Mouse (Mus musculus) mouse embryonic stem cell (cell line): Measurements from ENCODE around the gene Kcnq5.
"Not testable (repeated sequence)": the region's sequence is repeated elsewhere in the genome, so short reads cannot be mapped to it uniquely, and the experiment has no call there.

Experiments used
- in situ Hi-C, 2 experiments: fragments of 300-500 bp; cut with MboI; formaldehyde crosslinking; loops; 1 replicate in 1 of 2; 3 replicates in 1 of 2; pipeline ENCODE4 v1.14.3; 2019 to 2020; ENCODE audit warnings: low sequenced_read_pairs in 2 of 2, low pct_unique_long_range_greater_than_20kb in 1 of 2, mixed read lengths in 1 of 2; ENCODE audit not compliant: unreplicated experiment in 1 of 2

Gene Kcnq5

DNA sequence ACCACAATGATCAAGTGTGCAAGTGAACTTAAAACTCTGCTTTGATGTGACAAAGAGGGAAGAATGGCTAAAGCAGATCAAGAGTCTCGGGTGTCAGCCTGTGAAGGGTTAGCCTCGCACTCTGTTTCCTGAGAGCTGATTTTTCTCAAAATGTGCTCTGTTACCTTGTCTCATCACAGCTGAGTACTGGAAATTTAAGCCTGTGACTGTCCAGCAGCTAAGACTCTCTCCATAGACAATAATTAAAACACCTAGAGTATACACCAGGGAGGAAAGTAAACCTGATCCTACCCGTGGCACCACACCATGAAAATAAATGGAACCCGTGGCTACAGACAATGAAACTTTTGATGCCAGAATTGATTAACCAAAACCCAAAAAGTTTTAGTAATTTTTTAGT lies 90.9 kb downstream of the Kcnq5 start:
- in situ Hi-C loops = no loop called here

DNA sequence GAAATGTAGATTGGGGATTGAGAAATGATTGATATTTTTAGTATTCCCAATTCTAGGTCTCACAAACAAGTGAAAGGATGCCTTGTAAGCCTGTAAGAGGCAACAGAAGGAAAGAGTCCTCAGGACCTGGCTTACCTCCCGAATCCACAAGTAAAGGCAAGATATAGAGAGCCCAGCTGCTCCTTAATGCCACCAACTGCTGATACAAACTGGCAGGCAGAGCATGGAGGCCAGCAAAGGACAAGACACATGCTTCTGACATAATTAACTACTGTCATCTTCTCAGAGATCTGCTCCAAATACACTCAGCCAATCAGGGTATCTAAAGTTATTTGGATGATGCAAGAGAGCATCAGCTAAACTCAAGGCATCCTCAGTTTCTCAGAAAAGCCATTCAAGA lies 93.3 kb downstream of the Kcnq5 start:
- in situ Hi-C loops = no loop called here

DNA sequence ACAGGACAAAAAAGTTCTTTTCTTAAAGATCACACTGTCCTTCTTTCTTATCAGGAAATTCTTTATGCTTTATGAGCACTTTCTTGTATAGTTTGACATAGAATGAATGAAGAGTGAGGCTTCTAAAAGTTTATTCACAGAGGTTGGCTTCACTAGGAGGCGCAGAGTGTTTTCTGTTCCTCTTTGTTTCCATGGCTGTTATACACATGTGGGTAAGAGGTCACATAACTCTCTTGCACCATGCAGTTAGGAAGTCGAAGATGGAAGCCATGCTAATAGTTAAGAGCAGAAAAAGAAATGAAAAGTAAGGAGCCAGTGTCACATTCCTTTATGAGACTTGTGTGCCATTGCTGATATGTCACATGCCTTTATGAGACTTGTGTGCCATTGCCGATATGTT lies 105.3 kb downstream of the Kcnq5 start:
- in situ Hi-C loops = no loop called here

DNA sequence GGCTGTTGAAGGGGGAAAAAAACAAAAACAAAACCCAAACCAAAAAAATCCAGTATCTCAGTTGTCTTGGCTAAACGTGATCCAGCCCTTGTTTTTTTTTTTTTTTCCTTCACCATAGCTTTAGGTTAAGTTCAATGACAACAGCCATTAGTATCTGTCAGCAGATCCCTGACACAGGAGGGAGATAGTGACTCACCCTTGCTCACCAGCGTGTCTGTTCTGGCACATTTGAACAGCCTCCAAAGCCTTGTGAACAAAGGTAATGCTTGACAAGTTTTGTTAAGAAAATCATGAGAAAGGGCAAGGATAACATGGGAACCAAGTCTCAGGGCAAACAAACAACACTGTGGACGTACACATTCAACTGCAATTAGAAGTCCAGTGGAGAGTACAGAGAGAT lies 123.2 kb downstream of the Kcnq5 start:
- in situ Hi-C loops = no loop called here

DNA sequence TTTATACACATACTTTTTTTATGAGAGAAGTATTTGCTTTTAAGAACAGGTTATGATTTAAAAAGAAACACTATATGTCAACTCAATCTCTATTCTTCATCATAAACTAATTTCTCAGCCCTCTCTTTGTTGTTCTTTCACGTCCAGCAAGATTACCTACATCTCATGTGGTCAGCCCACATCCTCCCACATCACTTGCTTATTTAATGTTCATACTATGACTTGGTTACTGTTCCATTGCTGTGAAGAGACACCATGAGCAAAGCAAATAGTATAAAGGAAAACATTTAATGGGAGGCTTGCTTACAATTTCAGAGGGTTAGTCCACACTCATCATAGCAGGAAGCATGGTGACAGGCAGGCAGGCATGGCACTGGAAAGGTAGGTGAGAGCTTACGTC lies 124.4 kb downstream of the Kcnq5 start:
- in situ Hi-C loops = no loop called here

DNA sequence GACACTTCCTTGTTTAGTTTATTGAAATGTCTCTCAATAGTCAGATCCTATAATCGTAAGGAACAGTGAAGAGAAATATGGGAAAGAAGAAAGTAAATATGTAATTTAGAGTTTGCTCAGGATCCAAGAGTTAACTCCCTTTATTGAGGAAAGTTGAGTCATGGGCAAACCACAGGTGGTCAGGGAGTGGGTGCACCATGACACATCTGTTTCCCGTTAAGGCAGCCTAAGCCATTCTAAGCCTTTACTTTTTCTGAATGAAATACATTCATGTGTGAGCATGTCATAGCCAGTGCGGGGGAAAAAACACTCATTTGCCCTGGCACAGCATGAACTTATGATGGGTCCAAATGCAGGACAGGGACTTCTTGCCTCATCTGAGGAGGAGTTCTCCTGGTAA lies 125.4 kb downstream of the Kcnq5 start:
- in situ Hi-C loops = no loop called here

DNA sequence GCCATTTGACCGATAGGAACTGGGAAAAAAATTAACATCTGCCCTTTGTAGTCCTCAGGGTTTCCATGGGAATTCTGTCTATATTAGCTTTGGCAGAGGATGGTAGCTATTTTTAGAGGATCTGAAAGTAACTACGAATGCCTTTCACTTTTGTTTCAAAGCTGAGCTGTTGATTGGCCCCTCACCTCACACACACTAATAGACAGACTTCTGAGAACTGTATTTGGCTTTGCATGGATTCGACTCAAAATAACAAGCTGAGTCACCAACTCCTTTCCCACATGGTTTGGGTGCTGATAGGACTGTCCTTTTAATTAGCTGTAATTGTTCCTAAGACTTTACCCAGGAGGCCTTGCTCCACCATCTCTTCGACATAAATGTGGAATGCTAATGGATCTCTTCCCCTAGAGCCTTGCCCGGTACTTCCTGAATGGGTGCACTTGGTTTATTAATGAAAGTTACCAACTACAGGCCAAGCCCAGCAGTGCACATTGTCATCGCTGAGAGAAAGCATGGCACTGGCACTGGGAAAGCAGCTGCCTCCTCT lies 131.8 kb downstream of the Kcnq5 start:
- in situ Hi-C loops = no loop called here

DNA sequence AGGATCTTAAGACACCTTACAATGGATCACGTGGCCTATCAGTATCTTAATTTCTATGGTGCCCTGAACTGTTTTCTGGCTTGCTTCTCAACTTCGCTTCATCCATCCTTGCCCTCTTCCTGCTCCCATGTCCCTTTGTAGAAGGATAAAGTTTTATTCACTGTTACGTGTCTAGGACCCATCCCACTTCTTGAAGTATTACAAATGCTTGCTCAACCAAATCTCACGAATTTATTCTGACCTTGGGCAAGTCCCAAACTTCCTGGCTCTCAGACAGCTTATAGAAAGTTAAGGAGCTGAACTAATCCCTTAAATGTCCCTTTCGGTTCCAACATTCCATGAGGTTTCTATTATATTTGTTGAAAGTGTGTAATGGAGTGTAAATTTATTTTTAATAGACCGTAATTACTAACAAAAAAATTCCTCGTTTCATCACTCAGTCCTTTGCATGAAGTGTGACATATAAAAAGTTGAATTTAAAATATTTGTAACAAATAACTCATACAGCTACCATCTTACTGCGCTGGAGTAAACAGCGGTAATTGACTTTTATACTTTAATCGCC lies 141.6 kb downstream of the Kcnq5 start:
- in situ Hi-C loops = no loop called here

DNA sequence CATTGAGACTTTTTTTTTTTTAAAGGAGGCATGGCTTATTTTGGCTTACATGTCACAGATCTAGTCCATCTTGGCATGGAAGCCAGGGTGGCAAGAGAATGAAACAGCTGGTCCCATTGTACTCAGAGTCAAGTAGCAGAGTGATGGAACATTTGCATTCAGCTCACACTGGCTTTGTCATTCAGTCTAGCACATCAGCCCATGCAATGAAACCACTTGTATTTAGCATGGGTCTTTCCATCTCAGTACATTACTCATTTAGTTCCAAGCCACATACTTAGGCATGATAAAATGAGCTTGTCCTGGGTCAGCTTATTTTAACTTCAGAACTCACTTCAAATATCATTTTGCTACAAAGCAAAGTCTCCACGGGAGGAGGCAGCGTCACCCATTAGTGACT lies 156.7 kb downstream of the Kcnq5 start:
- in situ Hi-C loops = no loop called here

DNA sequence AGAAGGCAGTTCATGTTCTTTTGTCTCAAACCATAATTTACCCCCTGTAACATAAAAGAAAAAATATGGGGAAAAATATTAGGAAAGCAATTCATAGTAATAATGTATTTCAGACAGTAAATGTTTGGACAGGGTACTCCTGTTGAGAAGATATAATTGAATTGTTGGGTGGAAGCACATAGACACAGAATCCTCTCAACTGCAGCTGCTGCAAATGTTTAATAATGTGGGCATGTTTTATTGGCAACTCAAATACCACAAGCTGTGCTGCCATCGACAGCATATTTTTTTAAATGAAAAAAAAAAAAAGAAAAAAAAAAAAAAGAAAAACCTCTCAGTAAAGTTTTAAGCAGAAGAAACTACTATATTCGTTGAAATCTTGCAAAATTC lies 157.3 kb downstream of the Kcnq5 start:
- in situ Hi-C loops = no loop called here

DNA sequence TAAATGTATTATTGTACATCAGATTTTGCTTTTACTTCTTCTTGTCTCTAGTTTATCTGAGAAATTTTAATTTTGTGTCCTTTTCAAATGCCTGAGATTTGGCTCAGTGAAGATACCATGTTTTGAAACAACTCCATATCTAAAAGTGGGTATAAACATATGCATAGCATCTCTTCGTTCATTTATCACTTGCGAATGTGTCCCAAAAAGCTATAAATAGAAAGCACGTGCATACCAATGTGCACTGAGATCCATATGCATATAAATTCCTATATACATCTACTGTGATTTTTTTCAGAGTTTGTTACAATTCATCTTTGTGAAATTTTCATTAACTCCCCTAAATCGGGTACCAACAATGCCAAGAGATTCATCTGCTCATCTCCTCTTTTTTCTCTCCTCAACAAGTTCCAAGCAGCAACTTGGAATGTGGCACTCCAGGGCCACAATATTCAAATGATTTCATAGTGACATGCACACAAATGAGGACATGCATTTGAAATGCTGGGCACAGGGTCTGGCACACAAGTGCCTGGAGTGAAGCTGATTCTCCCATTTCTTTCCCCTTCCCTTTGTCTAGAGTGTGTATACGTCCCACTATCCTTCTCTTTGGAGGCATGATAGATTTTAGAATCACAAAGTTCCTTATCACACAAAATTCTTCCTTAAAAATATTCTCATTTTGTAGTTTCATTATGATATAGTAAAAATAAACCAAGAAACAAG lies 157.8 kb downstream of the Kcnq5 start:
- in situ Hi-C loops = no loop called here

DNA sequence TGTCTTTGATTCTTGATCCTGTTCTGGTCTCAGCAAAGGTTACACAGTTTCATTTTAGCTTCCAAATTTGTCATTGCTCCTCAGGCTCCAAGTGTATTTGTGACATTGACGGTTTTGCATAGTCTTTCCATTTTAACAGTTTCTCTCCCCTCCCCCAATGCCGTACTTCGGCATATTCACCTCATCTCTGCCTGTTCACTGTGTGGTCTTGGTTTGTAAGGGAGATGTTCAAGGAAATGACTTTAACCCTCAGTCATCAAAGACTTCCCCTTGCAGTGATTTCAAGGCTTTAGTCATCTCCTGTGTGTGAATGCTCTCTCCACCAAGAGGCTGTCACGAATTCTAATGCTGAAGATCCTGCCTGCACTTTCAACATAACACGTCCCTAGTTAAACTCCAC lies 181.0 kb downstream of the Kcnq5 start:
- in situ Hi-C loops = no loop called here

DNA sequence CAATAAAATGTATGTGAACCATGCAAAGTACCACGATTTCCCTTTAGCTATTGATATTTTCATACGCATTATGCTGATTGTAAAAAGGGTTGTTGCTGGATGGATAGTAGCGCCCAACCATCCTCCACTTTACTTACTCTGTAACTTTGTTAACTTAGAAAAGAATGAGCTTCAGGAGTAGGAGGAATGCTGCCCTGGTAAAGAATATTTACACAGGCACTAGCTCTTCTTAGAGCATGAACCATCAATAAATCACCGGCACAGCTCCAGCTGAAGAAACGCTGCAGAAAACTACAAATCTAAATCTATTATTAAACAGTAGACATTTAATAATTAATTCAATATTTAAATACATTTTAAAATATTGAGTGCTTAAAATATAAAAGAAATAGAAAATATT lies 184.2 kb downstream of the Kcnq5 start:
- in situ Hi-C loops = no loop called here

DNA sequence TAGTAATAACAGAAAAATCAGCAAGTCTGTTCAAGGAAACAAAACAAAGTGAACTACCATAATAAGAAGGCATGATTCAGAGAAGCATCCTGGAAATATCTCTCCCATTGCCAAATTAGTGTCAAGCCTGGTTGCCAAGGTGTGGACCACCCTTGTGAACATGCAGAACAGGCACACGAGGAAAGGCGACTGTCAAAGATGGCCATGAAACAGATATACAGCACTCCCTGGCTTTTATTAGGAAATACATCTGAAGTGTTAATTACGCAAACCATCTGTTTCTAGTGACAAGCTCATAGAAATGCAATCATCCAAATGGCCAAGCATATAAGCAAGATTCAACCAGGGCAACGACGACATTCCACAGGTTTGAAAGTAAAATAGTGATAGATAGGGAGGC lies 187.8 kb downstream of the Kcnq5 start:
- in situ Hi-C loops = no loop called here

DNA sequence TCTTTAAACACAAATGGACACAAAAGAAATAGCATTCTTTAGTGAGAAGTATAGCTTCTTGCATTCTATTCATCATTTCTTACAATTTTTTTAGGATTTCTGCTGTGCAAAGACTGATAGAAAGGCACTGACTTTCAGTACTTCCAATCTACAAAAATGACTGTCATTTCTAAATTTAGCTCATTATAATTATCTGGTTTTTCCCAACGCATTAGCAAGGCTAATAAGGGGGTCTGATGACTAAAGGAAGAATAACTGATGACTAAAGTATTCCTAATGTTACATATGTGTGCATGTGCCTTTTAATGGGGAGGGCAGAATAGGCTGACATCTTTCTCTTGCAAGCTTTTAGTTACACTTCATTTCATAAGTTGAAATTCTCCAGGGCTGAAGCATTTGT lies 191.2 kb downstream of the Kcnq5 start:
- in situ Hi-C loops = no loop called here

DNA sequence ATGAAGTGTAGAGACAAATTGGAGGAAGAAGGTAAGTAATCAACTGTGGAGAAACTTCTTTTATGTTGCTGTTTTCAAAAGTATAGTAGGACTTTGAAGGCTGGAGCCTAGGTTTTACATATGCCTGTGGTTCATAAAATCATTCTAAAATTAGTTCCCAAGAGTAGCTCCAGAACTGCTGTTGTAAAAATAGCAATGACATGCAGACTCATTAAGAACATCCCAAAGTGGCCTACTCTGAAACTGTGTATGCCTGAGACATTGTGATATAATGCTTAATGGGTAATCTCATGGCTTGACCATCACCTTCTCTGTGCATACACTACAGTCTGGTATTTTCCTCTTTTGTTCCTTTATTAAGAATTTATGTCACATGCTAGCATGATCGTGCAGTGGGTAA lies 212.4 kb downstream of the Kcnq5 start:
- in situ Hi-C loops = no loop called here

DNA sequence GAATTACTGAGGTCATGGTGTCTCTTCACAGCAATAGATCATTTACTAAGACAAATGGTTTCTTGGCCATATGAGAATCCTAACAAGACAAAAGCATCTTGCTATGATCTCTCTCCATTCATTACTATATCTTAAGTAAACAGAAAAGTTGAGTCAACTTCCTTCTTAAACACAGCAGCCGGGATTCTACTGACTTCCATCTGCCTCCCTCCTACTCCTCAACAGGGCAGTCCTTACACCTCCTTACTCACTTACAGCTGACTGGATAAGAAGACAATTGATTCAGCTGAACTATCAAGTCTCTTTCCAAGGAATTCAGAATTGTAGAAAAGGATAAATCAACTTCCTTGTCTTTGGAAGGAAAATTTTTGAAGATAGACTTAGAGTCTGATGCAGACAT lies 232.6 kb downstream of the Kcnq5 start:
- in situ Hi-C loops = no loop called here

DNA sequence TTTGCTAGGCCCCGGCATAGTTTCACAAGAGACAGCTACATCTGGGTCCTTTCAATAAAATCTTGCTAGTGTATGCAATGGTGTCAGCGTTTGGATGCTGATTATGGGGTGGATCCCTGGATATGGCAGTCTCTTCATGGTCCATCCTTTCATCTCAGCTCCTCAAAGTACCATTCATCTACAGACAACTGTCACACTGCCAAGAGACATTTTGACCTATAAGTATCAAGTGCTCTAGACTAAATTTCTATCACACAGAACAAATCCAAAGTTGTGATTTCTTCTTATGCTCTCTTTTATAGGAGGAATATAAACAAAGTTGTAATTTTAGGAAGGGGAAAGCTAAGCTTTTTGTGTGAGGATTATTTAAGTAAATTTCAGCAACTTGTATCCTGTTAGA lies 238.5 kb downstream of the Kcnq5 start:
- in situ Hi-C loops = not testable (repeated sequence)

DNA sequence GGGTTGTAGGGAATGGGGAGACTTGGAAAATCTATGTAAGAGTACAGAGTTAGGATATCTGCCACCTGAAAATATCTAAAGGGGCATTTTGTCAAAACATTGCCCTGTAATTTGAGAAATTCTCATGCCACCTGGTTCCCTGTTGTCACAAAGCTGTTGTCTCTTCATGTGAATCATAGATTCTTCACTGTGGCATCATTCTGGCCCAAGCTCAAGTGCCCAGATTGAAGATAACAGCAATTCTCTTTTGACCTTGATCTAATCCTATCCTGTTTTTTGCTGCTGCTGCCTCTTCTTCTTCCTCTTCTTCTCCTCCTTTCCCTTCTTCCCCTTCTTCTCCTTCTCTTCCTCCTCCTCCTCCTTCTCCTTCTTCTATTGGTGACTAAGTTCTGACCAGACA lies 240.5 kb downstream of the Kcnq5 start:
- in situ Hi-C loops = no loop called here

DNA sequence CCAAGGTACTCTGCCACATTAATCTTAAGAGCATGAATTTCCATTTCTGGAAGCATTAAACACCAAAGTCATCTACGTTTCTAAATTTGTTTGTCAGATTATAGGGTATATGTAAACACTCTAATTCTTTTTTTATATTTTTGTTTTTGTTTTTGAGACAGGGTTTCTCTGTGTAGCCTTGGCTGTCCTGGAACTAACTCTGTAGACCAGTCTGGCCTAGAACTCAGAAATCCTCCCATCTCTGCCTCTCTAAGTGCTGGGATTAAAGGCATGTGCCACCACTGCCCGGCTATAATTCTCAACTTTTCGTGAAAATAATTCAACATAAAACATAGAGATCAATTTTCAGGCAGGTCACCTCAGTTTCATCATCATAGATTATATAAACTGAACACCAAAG lies 246.9 kb downstream of the Kcnq5 start:
- in situ Hi-C loops = no loop called here
